Mouse (Mus musculus) ES-Bruce4 (cell line): ENCODE measurements around the gene Fam169a.

ENCODE experiments used
- CTCF ChIP-seq: IDR thresholded peaks from one replicate; pipeline ENCODE4 v1.8.1; 2011; ENCODE audit warnings: low read depth, low read length
- EP300 ChIP-seq: IDR thresholded peaks from 2 replicates; pipeline ENCODE4 v1.6.1; 2011; ENCODE audit warnings: low read depth, low read length; ENCODE audit not compliant: insufficient read depth
- POLR2A ChIP-seq: IDR thresholded peaks from one replicate; pipeline ENCODE4 v1.8.1; 2011; ENCODE audit warnings: low read length; ENCODE audit not compliant: insufficient read depth

DNA sequence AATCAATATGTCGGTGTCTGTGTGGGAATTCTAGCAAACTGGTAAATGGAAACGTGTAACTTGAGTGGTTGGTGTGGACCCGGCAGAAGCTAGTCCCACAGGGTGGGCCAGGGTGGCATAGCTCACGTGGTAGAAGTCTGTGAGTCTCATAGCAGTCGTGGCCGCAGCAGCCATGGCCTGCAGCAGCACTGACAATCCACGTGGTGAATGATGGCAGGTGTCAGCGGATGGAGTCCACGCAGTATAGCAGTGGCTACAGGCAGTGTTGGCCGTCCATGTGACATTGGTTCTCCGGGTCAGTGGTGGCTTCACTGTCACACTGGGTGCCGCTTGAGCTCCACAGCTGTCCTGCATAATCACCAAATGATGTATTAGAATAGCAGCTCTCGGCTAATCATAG, 37.0 kb upstream of the Fam169a start:
- TF ChIP-seq CTCF (no peak), POLR2A (no peak), EP300 (no peak)
